Comparison of ENCODE assay signal across 10 mouse cellular contexts in the genomic region with DNA sequence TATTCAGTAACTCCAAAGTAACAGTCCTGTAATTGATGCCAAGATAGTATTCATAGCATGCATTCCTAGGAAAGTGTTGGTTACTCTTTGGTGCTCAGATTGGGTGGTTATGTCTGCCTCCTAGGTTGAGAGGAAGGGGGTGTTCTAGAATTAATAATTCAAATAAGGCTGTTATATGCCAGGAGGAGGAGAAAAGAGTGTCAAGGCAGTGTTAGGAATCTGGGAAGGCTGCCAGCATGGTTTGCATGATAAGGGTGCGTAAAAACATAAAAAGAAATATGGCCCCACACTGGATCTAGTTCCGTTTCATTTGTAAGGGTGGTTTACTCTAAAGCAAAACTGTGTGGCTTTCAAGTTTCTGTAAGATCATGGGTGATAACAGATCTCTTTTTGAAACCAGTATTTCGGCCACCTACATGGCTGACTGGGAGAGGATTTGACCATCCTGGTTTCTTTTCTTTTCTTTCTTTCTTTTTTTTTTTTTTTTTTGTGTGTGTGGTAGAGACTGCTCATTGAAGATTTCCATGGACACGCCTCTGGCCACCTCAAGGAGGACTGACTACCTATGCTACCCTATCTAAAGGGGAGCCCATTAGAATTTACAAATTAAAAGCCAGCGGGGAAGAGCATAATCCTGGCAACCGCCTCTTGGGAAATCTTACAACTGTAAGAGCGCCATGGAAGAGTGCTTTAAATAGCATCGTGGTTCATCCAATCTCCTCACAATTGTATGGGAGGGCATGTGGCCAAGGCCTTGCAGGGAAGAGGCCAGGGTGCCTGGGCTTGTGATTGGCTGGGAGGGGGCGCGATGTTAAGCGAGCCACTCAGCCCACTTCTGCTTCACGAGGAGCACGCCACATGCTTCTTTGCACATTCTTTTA.
DNase-seq lines count a peak whose midpoint lies in the region; ATAC-seq lines count a peak whose summit lies in the region.
"Had no signal": no experiment of that assay in that cellular context is flagged by ENCODE, and none has a peak within 500 bp of the region (broad histone marks: within the 10 kb centered on the region; RNA-seq: fewer than 3 reads in every experiment).

No protein-coding gene starts in this region.

- ATAC-seq in forebrain, embryonic 13.5 days = peak; percentile 87
- ATAC-seq in forebrain, embryonic 11.5 days (replicated peaks; ENCODE audit: low FRiP score) = no peak
- peak; percentile 72 for ATAC-seq in lung, embryonic 15.5 days (ENCODE audit: borderline replicate concordance, extremely low read depth, low FRiP score, low TSS enrichment)
- ATAC-seq in forebrain, embryonic 16.5 days = peak; percentile 86

- H3K9ac ChIP-seq in forebrain, embryonic 13.5 days = no peak overlapping the region
- no peak overlapping the region for H3K9ac ChIP-seq in forebrain, embryonic 11.5 days (ENCODE audit: low read length)
- no peak overlapping the region for H3K9ac ChIP-seq in lung, embryonic 15.5 days
- H3K9ac ChIP-seq in forebrain, embryonic 16.5 days (replicated peaks; ENCODE audit: low read depth, low read length) = 0 out of 2 replicates have a peak overlapping the region, but pooled peaks have one; percentile 4

- H3K4me2 ChIP-seq in forebrain, embryonic 13.5 days = peak overlapping the region; percentile 13; the same call in 1 of the 2 replicates
- H3K4me2 ChIP-seq in forebrain, embryonic 11.5 days (ENCODE audit: low read depth, low read length, severe bottlenecking) = no peak overlapping the region
- no peak overlapping the region for H3K4me2 ChIP-seq in lung, embryonic 15.5 days
- H3K4me2 ChIP-seq in forebrain, embryonic 16.5 days (ENCODE audit: low read length) = peak overlapping the region; percentile 43

- no peaks in the 10 kb centered on the region for H3K27me3 ChIP-seq in forebrain, embryonic 13.5 days
- no peaks in the 10 kb centered on the region for H3K27me3 ChIP-seq in forebrain, embryonic 11.5 days (ENCODE audit: control insufficient read depth, insufficient read depth, low read length)
- no peaks in the 10 kb centered on the region for H3K27me3 ChIP-seq in lung, embryonic 15.5 days
- H3K27me3 ChIP-seq in forebrain, embryonic 16.5 days (replicated peaks; ENCODE audit: control insufficient read depth, insufficient read depth, low read length) = no peaks in the 10 kb centered on the region

- H3K4me3 ChIP-seq in forebrain, embryonic 13.5 days = no peak overlapping the region
- H3K4me3 ChIP-seq in forebrain, embryonic 11.5 days (ENCODE audit: low read depth, low read length) = no peak overlapping the region
- no peak overlapping the region for H3K4me3 ChIP-seq in lung, embryonic 15.5 days
- no peak overlapping the region for H3K4me3 ChIP-seq in forebrain, embryonic 16.5 days (replicated peaks; ENCODE audit: low read length)

- 46% methylated on average over 13 of the region's 13 CpGs for WGBS in forebrain, embryonic 13.5 days
- WGBS in forebrain, embryonic 11.5 days = 76% methylated on average over 13 of the region's 13 CpGs
- 57% methylated on average over 13 of the region's 13 CpGs for WGBS in lung, embryonic 15.5 days
- WGBS in forebrain, embryonic 16.5 days = 19% methylated on average over 13 of the region's 13 CpGs

- DNase-seq in forebrain, embryonic 11.5 days (ENCODE audit: low spot score) = no peak
- no peak for DNase-seq in lung, postnatal 25 days (ENCODE audit: low spot score)
- peak; percentile 48 to 50 for DNase-seq in heart, postnatal 14 days
- no peak for DNase-seq in spleen, postnatal 14 days (ENCODE audit: low spot score in 2 of 2)
- DNase-seq in adrenal gland, postnatal 10 days = no peak
- DNase-seq: B cell, adult 2 months; kidney, postnatal 14 days had no signal

- H3K9me3 ChIP-seq in forebrain, embryonic 13.5 days (replicated peaks) = no peaks in the 10 kb centered on the region
- no peaks in the 10 kb centered on the region for H3K9me3 ChIP-seq in forebrain, embryonic 11.5 days (ENCODE audit: control insufficient read depth, low read length)
- H3K9me3 ChIP-seq in lung, embryonic 15.5 days = no peaks in the 10 kb centered on the region
- H3K9me3 ChIP-seq in forebrain, embryonic 16.5 days (ENCODE audit: control insufficient read depth, low read length) = no peaks in the 10 kb centered on the region

- no peaks in the 10 kb centered on the region for H3K36me3 ChIP-seq in forebrain, embryonic 13.5 days (ENCODE audit: poor library complexity, severe bottlenecking)
- no peaks in the 10 kb centered on the region for H3K36me3 ChIP-seq in forebrain, embryonic 11.5 days (ENCODE audit: control insufficient read depth, insufficient read depth, low read length)
- H3K36me3 ChIP-seq in lung, embryonic 15.5 days = no peaks in the 10 kb centered on the region
- H3K36me3 ChIP-seq in forebrain, embryonic 16.5 days (ENCODE audit: control insufficient read depth, insufficient read depth) = no peaks in the 10 kb centered on the region

- peaks cover 21% of the 10 kb centered on the region for H3K4me1 ChIP-seq in forebrain, embryonic 13.5 days
- H3K4me1 ChIP-seq in forebrain, embryonic 11.5 days (replicated peaks; ENCODE audit: control insufficient read depth, insufficient read depth, low read length) = no peaks in the 10 kb centered on the region
- 0 out of 2 replicates have a peak, but pooled peaks cover 7% of the 10 kb centered on the region for H3K4me1 ChIP-seq in lung, embryonic 15.5 days
- peaks cover 15% of the 10 kb centered on the region for H3K4me1 ChIP-seq in forebrain, embryonic 16.5 days (replicated peaks; ENCODE audit: control insufficient read depth, insufficient read depth, low read length)

- peak overlapping the region; percentile 55 for H3K27ac ChIP-seq in forebrain, embryonic 13.5 days
- no peak overlapping the region for H3K27ac ChIP-seq in forebrain, embryonic 11.5 days (ENCODE audit: low read depth, low read length)
- H3K27ac ChIP-seq in lung, embryonic 15.5 days = 0 out of 2 replicates have a peak overlapping the region, but pooled peaks have one; percentile 3
- H3K27ac ChIP-seq in forebrain, embryonic 16.5 days (ENCODE audit: low read length) = peak overlapping the region; percentile 85

- intact Hi-C loops in heart, postnatal 14 days (cut with DNase I) = no loop called here

Comparison
In these comparisons a context has a peak if more than half of its experiments do, and no peak if none do; other contexts are left out.
1. H3K4me2 ChIP-seq: peak in forebrain, embryonic 13.5 days (single experiment) and forebrain, embryonic 16.5 days (single experiment); none in forebrain, embryonic 11.5 days (single experiment) and lung, embryonic 15.5 days (single experiment).
2. DNase-seq: peak in heart, postnatal 14 days (2 of 2); none in forebrain, embryonic 11.5 days (single experiment), lung, postnatal 25 days (single experiment), spleen, postnatal 14 days (0 of 2) and adrenal gland, postnatal 10 days (single experiment).